ENCODE assay signal across 7 mouse cellular contexts in genomic region chr17:53568734-53569386, GRCm38 (mm10). TPM values are rescaled to one million over a fixed set of nuclear protein-coding genes. Genes with fewer than 3 reads are reported as not detected.
A peak's percentile ranks its signal among the peaks of the same experiment; 100 is the strongest.
DNase-seq lines count a peak whose midpoint lies in the region; ATAC-seq and TF ChIP-seq lines count a peak whose summit lies in the region.

No protein-coding gene starts in this region.

- WGBS in lung, embryonic 14.5 days = 41% methylated on average over 8 of the region's 8 CpGs
- 37% methylated on average over 8 of the region's 8 CpGs for WGBS in embryonic facial prominence, embryonic 13.5 days
- WGBS in intestine, postnatal 0 days = 41% methylated on average over 8 of the region's 8 CpGs
- WGBS in olfactory bulb, adult 2 months = 24% methylated on average over 8 of the region's 8 CpGs

- peak overlapping the region; percentile 81 for H3K4me3 ChIP-seq in lung, embryonic 14.5 days (ENCODE audit: low read depth, low read length)
- H3K4me3 ChIP-seq in embryonic facial prominence, embryonic 13.5 days = peak overlapping the region; percentile 82
- peak overlapping the region; percentile 84 for H3K4me3 ChIP-seq in intestine, postnatal 0 days (ENCODE audit: low read depth, low read length)
- H3K4me3 ChIP-seq in olfactory bulb, adult 2 months (ENCODE audit: insufficient read depth, low read depth, low read length) = peak overlapping the region; percentile 100

- no peaks in the 10 kb centered on the region for H3K9me3 ChIP-seq in lung, embryonic 14.5 days (ENCODE audit: low read depth, low read length)
- H3K9me3 ChIP-seq in embryonic facial prominence, embryonic 13.5 days = no peaks in the 10 kb centered on the region
- no peaks in the 10 kb centered on the region for H3K9me3 ChIP-seq in intestine, postnatal 0 days (ENCODE audit: control insufficient read depth)

- H3K4me1 ChIP-seq in lung, embryonic 14.5 days (ENCODE audit: insufficient read depth) = peaks cover 15% of the 10 kb centered on the region
- peaks cover 23% of the 10 kb centered on the region for H3K4me1 ChIP-seq in embryonic facial prominence, embryonic 13.5 days
- H3K4me1 ChIP-seq in intestine, postnatal 0 days (replicated peaks; ENCODE audit: control insufficient read depth, insufficient read depth, low read length) = peaks cover 11% of the 10 kb centered on the region
- peaks cover 6% of the 10 kb centered on the region for H3K4me1 ChIP-seq in olfactory bulb, adult 2 months (ENCODE audit: control insufficient read depth, insufficient read depth, low read length)

- peak overlapping the region; percentile 92; the same call in 1 of the 2 replicates for H3K27ac ChIP-seq in lung, embryonic 14.5 days (ENCODE audit: low read depth)
- no peak overlapping the region for H3K27ac ChIP-seq in embryonic facial prominence, embryonic 13.5 days
- no peak overlapping the region for H3K27ac ChIP-seq in intestine, postnatal 0 days (ENCODE audit: low read depth, low read length)
- peak overlapping the region; percentile 87 for H3K27ac ChIP-seq in olfactory bulb, adult 2 months (ENCODE audit: insufficient read depth, low read depth, low read length)

- H3K9ac ChIP-seq in lung, embryonic 14.5 days = peak overlapping the region; percentile 84; the same call in 1 of the 2 replicates
- H3K9ac ChIP-seq in embryonic facial prominence, embryonic 13.5 days = peak overlapping the region; percentile 91
- H3K9ac ChIP-seq in intestine, postnatal 0 days (ENCODE audit: low read depth, low read length) = no peak overlapping the region; the same call in 1 of the 2 replicates

- no peaks in the 10 kb centered on the region for H3K27me3 ChIP-seq in lung, embryonic 14.5 days (ENCODE audit: insufficient read depth, low read length)
- no peaks in the 10 kb centered on the region for H3K27me3 ChIP-seq in embryonic facial prominence, embryonic 13.5 days
- H3K27me3 ChIP-seq in intestine, postnatal 0 days (replicated peaks; ENCODE audit: control insufficient read depth, insufficient read depth, low read length) = no peaks in the 10 kb centered on the region

- no peak for DNase-seq in lung, embryonic 14.5 days
- no peak for DNase-seq in lung, postnatal 4 days
- DNase-seq in gastrocnemius, adult 18-20 months (ENCODE audit: low spot score) = no peak
- no peak for DNase-seq in frontal cortex, postnatal 25 days (ENCODE audit: low spot score in 2 of 2)

- peak overlapping the region; percentile 96 for H3K4me2 ChIP-seq in lung, embryonic 14.5 days
- H3K4me2 ChIP-seq in embryonic facial prominence, embryonic 13.5 days = peak overlapping the region; percentile 96
- H3K4me2 ChIP-seq in intestine, postnatal 0 days (replicated peaks; ENCODE audit: low read depth) = peak overlapping the region; percentile 98

- no peak for ATAC-seq in lung, embryonic 14.5 days (ENCODE audit: insufficient read depth)
- no peak for ATAC-seq in embryonic facial prominence, embryonic 13.5 days (ENCODE audit: insufficient number of reproducible peaks, insufficient read depth, low FRiP score, low TSS enrichment, low read depth)
- no peak for ATAC-seq in intestine, postnatal 0 days

- no peaks in the 10 kb centered on the region for H3K36me3 ChIP-seq in lung, embryonic 14.5 days (ENCODE audit: insufficient read depth)
- H3K36me3 ChIP-seq in embryonic facial prominence, embryonic 13.5 days = no peaks in the 10 kb centered on the region
- no peaks in the 10 kb centered on the region for H3K36me3 ChIP-seq in intestine, postnatal 0 days (ENCODE audit: control insufficient read depth, insufficient read depth)

- TF ChIP-seq POLR2A in olfactory bulb, adult 2 months (IDR thresholded peaks at IDR 0.05; ENCODE audit: insufficient read depth, low read depth, low read length) = no peak

- TF ChIP-seq CTCF in lung, embryonic 14.5 days (IDR thresholded peaks at IDR 0.05; ENCODE audit: low read depth) = 0 out of 2 replicates have a peak, but pooled peaks have one; percentile 15
- peak; percentile 21; the same call in 1 of the 2 replicates for TF ChIP-seq CTCF in intestine, postnatal 0 days (IDR thresholded peaks at IDR 0.05; ENCODE audit: low read depth)
- TF ChIP-seq CTCF in olfactory bulb, adult 2 months (IDR thresholded peaks at IDR 0.05; ENCODE audit: insufficient read depth, low read depth, low read length) = no peak

RNA-seq across cellular contexts. Expression of gene Kat2b, which starts 2.2 kb away (rescaled TPM):
- 5.2 and 5.6 TPM in 2 replicates for polyA plus RNA-seq in lung, embryonic 14.5 days (2014; fragmentation: Nextera tagmentation; extraction: Ambion mirVana)
- polyA plus RNA-seq in embryonic facial prominence, embryonic 13.5 days (2015; fragmentation: Nextera tagmentation; extraction: Ambion mirVana) = 3.7 and 5.1 TPM in 2 replicates
- polyA plus RNA-seq in intestine, postnatal 0 days (2015; fragmentation: Nextera tagmentation; extraction: Ambion mirVana) = 5.9 and 6.1 TPM in 2 replicates
- polyA plus RNA-seq in olfactory bulb, adult 2 months (2012; ENCODE audit: insufficient read depth, insufficient read length, low replicate concordance, missing spikeins) = not detected in 2 replicates
- total RNA-seq in gastrocnemius, adult 18-20 months (2021) = 10 to 100 TPM; 61.9 to 63.8 TPM

RNA-seq across cellular contexts. Expression of gene Pp2d1, which starts 29.6 kb away (rescaled TPM):
- polyA plus RNA-seq in lung, embryonic 14.5 days (2014; fragmentation: Nextera tagmentation; extraction: Ambion mirVana) = 0.25 and 0.51 TPM in 2 replicates
- polyA plus RNA-seq in embryonic facial prominence, embryonic 13.5 days (2015; fragmentation: Nextera tagmentation; extraction: Ambion mirVana) = 0.22 and 0.31 TPM in 2 replicates
- 0.07 and 0.27 TPM in 2 replicates for polyA plus RNA-seq in intestine, postnatal 0 days (2015; fragmentation: Nextera tagmentation; extraction: Ambion mirVana)
- not detected in 2 replicates for polyA plus RNA-seq in olfactory bulb, adult 2 months (2012; ENCODE audit: insufficient read depth, insufficient read length, low replicate concordance, missing spikeins)
- not detected for total RNA-seq in gastrocnemius, adult 18-20 months (2021)

Comparison
In these comparisons a context has a peak if more than half of its experiments do, and no peak if none do; other contexts are left out.
1. H3K27ac ChIP-seq: peak in lung, embryonic 14.5 days (single experiment) and olfactory bulb, adult 2 months (single experiment); none in embryonic facial prominence, embryonic 13.5 days (single experiment) and intestine, postnatal 0 days (single experiment).
2. Peak in every context shown above with its lines, with median percentiles within 50 percentile points of each other: H3K4me2 ChIP-seq and H3K4me3 ChIP-seq.